Mouse (Mus musculus) hindbrain, embryonic 16.5 days (tissue): ENCODE data around the gene Pdcd10. TPM values are rescaled to one million over a fixed set of nuclear protein-coding genes. Genes with fewer than 3 reads are reported as not detected.

Experiments used
- ATAC-seq: fragments of 200-750 bp; cut with Nextera tagmentation; 2 replicates; pipeline ENCODE4 v1.8.0; 2017; ENCODE audit warnings: moderate TSS enrichment, moderate library complexity
- H3K27ac ChIP-seq: fragments of 300-500 bp; sonication (generic); 2 replicates; pipeline ENCODE4 v1.5.1; 2014; ENCODE audit warnings: low read depth, mild to moderate bottlenecking, control low read depth, low read length, moderate library complexity
- H3K27me3 ChIP-seq: fragments of 300-500 bp; sonication (generic); replicated peaks from 2 replicates; pipeline ENCODE4 v1.6.1; 2014; ENCODE audit warnings: low read length; ENCODE audit not compliant: control insufficient read depth, insufficient read depth
- H3K36me3 ChIP-seq: fragments of 300-500 bp; sonication (generic); 2 replicates; pipeline ENCODE4 v1.6.1; 2014; ENCODE audit warnings: mild to moderate bottlenecking, low read length, moderate library complexity, mixed read lengths; ENCODE audit not compliant: control insufficient read depth, insufficient read depth
- H3K4me1 ChIP-seq: fragments of 300-500 bp; sonication (generic); 2 replicates; pipeline ENCODE4 v1.6.1; 2014; ENCODE audit warnings: low read depth, low read length; ENCODE audit not compliant: control insufficient read depth, insufficient read depth
- H3K4me2 ChIP-seq: fragments of 300-500 bp; sonication (generic); 2 replicates; pipeline ENCODE4 v1.6.1; 2014; ENCODE audit warnings: mild to moderate bottlenecking, low read length, control low read depth, moderate library complexity
- H3K4me3 ChIP-seq: fragments of 300-500 bp; sonication (generic); 2 replicates; pipeline ENCODE4 v1.5.1; 2014; ENCODE audit warnings: mild to moderate bottlenecking, low read length, control low read depth, moderate library complexity
- H3K9ac ChIP-seq: fragments of 300-500 bp; sonication (generic); 2 replicates; pipeline ENCODE4 v1.6.1; 2014; ENCODE audit warnings: low read depth, mild to moderate bottlenecking, control low read depth, low read length, moderate library complexity
- H3K9me3 ChIP-seq: fragments of 300-500 bp; sonication (generic); 2 replicates; pipeline ENCODE4 v1.6.1; 2014; ENCODE audit warnings: mild to moderate bottlenecking, low read length, moderate library complexity; ENCODE audit not compliant: control insufficient read depth
- WGBS: fragments of 180-500 bp; shearing (Covaris S2); extraction: QIAGEN DNeasy Blood & Tissue Kit; methylation state at CpG from one replicate; pipeline ENCODE4 v1.1.7; 2014; 5-methylcytosine and 5-hydroxymethylcytosine counted together
- polyA plus RNA-seq: library from polyadenylated mRNA; unstranded; fragments of >200 nt; fragmentation: Nextera tagmentation; extraction: Ambion mirVana; gene quantifications from 2 replicates; pipeline ENCODE4 v1.2.1, GENCODE M21; 2015

The Pdcd10 gene
- polyA plus RNA-seq, 1 experiment from 2014 or later: 75.8 TPM

- Histone ChIP-seq H3K9ac (no peak overlapping the region), H3K4me1 (no peaks in the 10 kb centered on the region), H3K4me2 (no peak overlapping the region), H3K9me3 (no peaks in the 10 kb centered on the region), H3K27ac (no peak overlapping the region), H3K4me3 (no peak overlapping the region), H3K36me3 (peaks cover 4% of the 10 kb centered on the region; the same call in 1 of the 2 replicates), H3K27me3 (no peaks in the 10 kb centered on the region)
- WGBS: 86% methylated on average over 1 of the region's 1 CpGs
- ATAC-seq: no peak
Observed at GRCm38 (mm10) chr3:75544287-75544686, 12.4 kb downstream of the Pdcd10 start.

GRCm38 (mm10) chr3:75542852-75543251 lies 13.8 kb downstream of the Pdcd10 start:
- no peak overlapping the region for H3K27ac ChIP-seq
- no peak overlapping the region for H3K4me2 ChIP-seq
- WGBS: 55% methylated on average over 3 of the region's 3 CpGs
- no peak for ATAC-seq
- H3K36me3 ChIP-seq: peaks cover 6% of the 10 kb centered on the region; the same call in 1 of the 2 replicates
- no peaks in the 10 kb centered on the region for H3K4me1 ChIP-seq
- H3K27me3 ChIP-seq: no peaks in the 10 kb centered on the region
- H3K9ac ChIP-seq: no peak overlapping the region
- H3K9me3 ChIP-seq: no peaks in the 10 kb centered on the region
- H3K4me3 ChIP-seq: no peak overlapping the region

- no peak for ATAC-seq
- Histone ChIP-seq H3K36me3 (peaks cover 6% of the 10 kb centered on the region; the same call in 1 of the 2 replicates), H3K4me3 (no peak overlapping the region), H3K4me2 (no peak overlapping the region), H3K9ac (no peak overlapping the region), H3K27ac (no peak overlapping the region), H3K27me3 (no peaks in the 10 kb centered on the region), H3K4me1 (no peaks in the 10 kb centered on the region), H3K9me3 (no peaks in the 10 kb centered on the region)
- 92% methylated on average over 4 of the region's 4 CpGs for WGBS
Observed at GRCm38 (mm10) chr3:75541259-75541658, 15.4 kb downstream of the Pdcd10 start.

GRCm38 (mm10) chr3:75534045-75534834 lies 22.4 kb downstream of the Pdcd10 start:
- no peak overlapping the region for H3K4me2 ChIP-seq
- no peak overlapping the region for H3K4me3 ChIP-seq
- H3K4me1 ChIP-seq: no peaks in the 10 kb centered on the region
- H3K27ac ChIP-seq: no peak overlapping the region
- no peak for ATAC-seq
- peaks cover 1% of the 10 kb centered on the region; the same call in 1 of the 2 replicates for H3K36me3 ChIP-seq
- H3K9me3 ChIP-seq: no peaks in the 10 kb centered on the region
- no peaks in the 10 kb centered on the region for H3K27me3 ChIP-seq
- no peak overlapping the region for H3K9ac ChIP-seq
- WGBS: 93% methylated on average over 3 of the region's 3 CpGs

GRCm38 (mm10) chr3:75531074-75531473 lies 25.6 kb downstream of the Pdcd10 start:
- 95% methylated on average over 3 of the region's 3 CpGs for WGBS
- Histone ChIP-seq H3K4me2 (no peak overlapping the region), H3K9me3 (no peaks in the 10 kb centered on the region), H3K4me1 (no peaks in the 10 kb centered on the region), H3K4me3 (no peak overlapping the region), H3K27ac (no peak overlapping the region), H3K9ac (no peak overlapping the region), H3K27me3 (no peaks in the 10 kb centered on the region), H3K36me3 (peaks cover 11% of the 10 kb centered on the region)
- no peak for ATAC-seq

GRCm38 (mm10) chr3:75522527-75522926 lies 34.1 kb downstream of the Pdcd10 start:
- Histone ChIP-seq H3K4me3 (no peak overlapping the region), H3K9me3 (no peaks in the 10 kb centered on the region), H3K4me1 (no peaks in the 10 kb centered on the region), H3K9ac (no peak overlapping the region), H3K27me3 (no peaks in the 10 kb centered on the region), H3K27ac (no peak overlapping the region), H3K4me2 (no peak overlapping the region), H3K36me3 (peaks cover 17% of the 10 kb centered on the region)
- ATAC-seq: no peak
- WGBS: 91% methylated on average over 1 of the region's 1 CpGs

- Histone ChIP-seq H3K4me3 (no peak overlapping the region), H3K4me1 (no peaks in the 10 kb centered on the region), H3K27me3 (no peaks in the 10 kb centered on the region), H3K9ac (no peak overlapping the region), H3K9me3 (no peaks in the 10 kb centered on the region), H3K36me3 (peaks cover 11% of the 10 kb centered on the region), H3K27ac (no peak overlapping the region), H3K4me2 (no peak overlapping the region)
- ATAC-seq: no peak
- 66% methylated on average over 2 of the region's 2 CpGs for WGBS
Observed at GRCm38 (mm10) chr3:75521314-75521713, 35.3 kb downstream of the Pdcd10 start.

DNA sequence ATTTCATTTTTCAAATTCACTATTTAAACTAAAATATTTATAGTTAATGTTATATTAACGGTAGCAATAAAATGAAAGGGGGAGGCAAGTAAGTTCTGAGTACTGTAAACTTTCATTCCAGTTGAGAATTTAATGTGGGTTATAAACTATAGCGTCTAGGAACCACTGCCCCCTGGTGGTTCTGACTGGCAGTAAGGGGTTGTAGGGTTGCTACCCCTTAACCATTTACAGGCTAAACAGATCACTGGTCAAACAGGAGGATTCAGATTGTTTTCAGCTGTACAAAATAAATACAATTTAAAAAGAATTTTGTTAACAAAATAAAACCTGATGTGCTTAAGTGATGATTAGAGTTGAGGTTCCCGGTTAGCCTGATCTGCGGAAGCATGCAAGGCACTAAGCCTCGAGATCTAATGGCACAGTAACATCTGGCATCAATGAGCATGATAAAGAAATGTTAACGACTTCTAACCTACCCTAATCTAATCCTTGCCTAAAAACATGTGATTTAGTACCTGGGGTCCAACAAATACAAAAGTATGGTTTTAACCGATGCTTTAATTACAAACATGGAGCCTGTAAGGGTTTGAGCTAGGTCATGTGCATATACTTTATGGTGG lies 38.9 kb downstream of the Pdcd10 start:
- Histone ChIP-seq H3K4me3 (no peak overlapping the region), H3K36me3 (peaks cover 11% of the 10 kb centered on the region), H3K4me2 (no peak overlapping the region), H3K27ac (no peak overlapping the region), H3K9ac (no peak overlapping the region), H3K4me1 (no peaks in the 10 kb centered on the region), H3K27me3 (no peaks in the 10 kb centered on the region), H3K9me3 (no peaks in the 10 kb centered on the region)
- WGBS: 81% methylated on average over 7 of the region's 7 CpGs
- no peak for ATAC-seq
